In the genomic region with DNA sequence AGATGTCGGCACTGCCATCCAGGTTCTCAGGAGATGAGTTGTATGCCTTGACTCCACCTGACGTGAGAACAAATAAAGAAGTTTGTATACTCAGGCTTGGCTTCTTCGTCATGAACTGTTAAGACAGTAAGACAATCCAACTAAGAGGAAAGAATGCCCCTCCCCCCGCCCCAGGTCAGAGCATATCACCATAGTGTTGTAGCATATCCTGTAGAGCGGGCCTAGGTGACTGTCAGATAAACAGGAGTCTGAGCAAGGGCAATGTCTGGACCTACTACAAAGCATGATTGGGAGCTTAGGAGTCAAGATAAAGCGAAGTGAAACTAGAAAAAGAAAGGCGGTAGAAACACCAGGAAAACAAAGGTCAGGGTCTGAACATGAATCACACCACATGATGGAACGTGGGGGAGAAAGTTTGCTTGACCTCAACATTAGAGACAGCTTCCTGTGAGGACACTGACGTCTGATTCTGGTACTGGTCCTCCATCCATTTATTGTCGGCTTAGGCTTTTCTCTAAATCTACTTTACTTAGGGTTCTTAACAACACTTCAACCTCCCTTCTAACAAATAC, we compare ENCODE assay signal across 17 mouse cellular contexts.
DNase-seq lines count a peak whose midpoint lies in the region; ATAC-seq and TF ChIP-seq lines count a peak whose summit lies in the region.
"Had no signal": no experiment of that assay in that cellular context is flagged by ENCODE, and none has a peak within 500 bp of the region (broad histone marks: within the 10 kb centered on the region; RNA-seq: fewer than 3 reads in every experiment).

No protein-coding gene starts in this region.

- TF ChIP-seq CTCF in liver, postnatal 0 days (IDR thresholded peaks at IDR 0.05; ENCODE audit: low read depth): no peak

- no peaks in the 10 kb centered on the region for H3K9me3 ChIP-seq in liver, postnatal 0 days (ENCODE audit: low read length)
- no peaks in the 10 kb centered on the region for H3K9me3 ChIP-seq in liver, embryonic 11.5 days (ENCODE audit: control insufficient read depth, low read length)
- no peaks in the 10 kb centered on the region for H3K9me3 ChIP-seq in kidney, embryonic 15.5 days (replicated peaks)
- H3K9me3 ChIP-seq: heart, embryonic 10.5 days; liver, embryonic 15.5 days had no signal

- no peak overlapping the region for H3K27ac ChIP-seq in liver, postnatal 0 days (ENCODE audit: low read depth)
- no peak overlapping the region for H3K27ac ChIP-seq in liver, embryonic 11.5 days (ENCODE audit: low read depth, low read length)
- no peak overlapping the region for H3K27ac ChIP-seq in kidney, embryonic 15.5 days
- H3K27ac ChIP-seq: heart, embryonic 10.5 days; liver, embryonic 15.5 days; macrophage had no signal

- no peaks in the 10 kb centered on the region for H3K36me3 ChIP-seq in liver, postnatal 0 days (replicated peaks; ENCODE audit: insufficient read depth, low read length)
- no peaks in the 10 kb centered on the region for H3K36me3 ChIP-seq in liver, embryonic 11.5 days (ENCODE audit: control insufficient read depth, insufficient read depth, low read length)
- peaks cover 7% of the 10 kb centered on the region; the same call in 1 of the 2 replicates for H3K36me3 ChIP-seq in kidney, embryonic 15.5 days
- H3K36me3 ChIP-seq: liver, embryonic 15.5 days had no signal

- peak; percentile 54 to 88 for DNase-seq in adrenal gland, adult (ENCODE audit: inconsistent age in 2 of 2, low spot score in 1 of 2)
- DNase-seq in adrenal gland, postnatal 4 days (ENCODE audit: low spot score in 2 of 2): no peak
- DNase-seq in liver: peak; percentile 39
- DNase-seq in liver, postnatal 0 days: no peak
- DNase-seq in liver, embryonic 11.5 days (ENCODE audit: low spot score): no peak
- DNase-seq in kidney, adult 9 months: no peak
- DNase-seq in right cerebral cortex, adult 18-20 months: no peak
- DNase-seq: cerebellum, postnatal 36 days; gastrocnemius, postnatal 14 days; kidney, postnatal 4 days; layer of hippocampus, postnatal 36 days; right cerebral cortex, postnatal 14 days had no signal

- H3K4me1 ChIP-seq in liver, postnatal 0 days (ENCODE audit: insufficient read depth): peaks cover 27% of the 10 kb centered on the region
- peaks cover 31% of the 10 kb centered on the region for H3K4me1 ChIP-seq in liver, embryonic 11.5 days (replicated peaks; ENCODE audit: control insufficient read depth, insufficient read depth, low read length)
- peaks cover 54% of the 10 kb centered on the region for H3K4me1 ChIP-seq in kidney, embryonic 15.5 days

- WGBS in liver, postnatal 0 days (ENCODE audit: insufficient replicate concordance): 54% methylated on average over 10 of the region's 10 CpGs
- 46% methylated on average over 10 of the region's 10 CpGs for WGBS in liver, embryonic 11.5 days
- 64% methylated on average over 10 of the region's 10 CpGs for WGBS in kidney, embryonic 15.5 days

- H3K9ac ChIP-seq in liver, postnatal 0 days (replicated peaks): no peak overlapping the region
- no peak overlapping the region for H3K9ac ChIP-seq in liver, embryonic 11.5 days (ENCODE audit: low read depth, low read length)
- H3K9ac ChIP-seq in kidney, embryonic 15.5 days: no peak overlapping the region
- H3K9ac ChIP-seq: liver, embryonic 15.5 days had no signal

- no peak for ATAC-seq in liver, postnatal 0 days
- ATAC-seq in liver, embryonic 11.5 days (replicated peaks; ENCODE audit: low FRiP score): peak; percentile 71
- ATAC-seq in kidney, embryonic 15.5 days (replicated peaks; ENCODE audit: low FRiP score): no peak
- ATAC-seq: midbrain, embryonic 16.5 days had no signal

- no peak for TF ChIP-seq EP300 in liver, postnatal 0 days (IDR thresholded peaks at IDR 0.05; ENCODE audit: low read depth)

- no peaks in the 10 kb centered on the region for H3K27me3 ChIP-seq in liver, postnatal 0 days (ENCODE audit: insufficient read depth, low read length)
- H3K27me3 ChIP-seq in liver, embryonic 11.5 days (replicated peaks; ENCODE audit: control insufficient read depth, insufficient read depth, low read length): peaks cover 2% of the 10 kb centered on the region; the same call in 1 of the 2 replicates
- H3K27me3 ChIP-seq in kidney, embryonic 15.5 days: no peaks in the 10 kb centered on the region
- H3K27me3 ChIP-seq: liver, embryonic 15.5 days had no signal

- H3K4me3 ChIP-seq in liver, postnatal 0 days (ENCODE audit: low read depth, low read length): no peak overlapping the region
- H3K4me3 ChIP-seq in liver, embryonic 11.5 days (ENCODE audit: low read depth, low read length): no peak overlapping the region
- no peak overlapping the region for H3K4me3 ChIP-seq in kidney, embryonic 15.5 days (replicated peaks)
- H3K4me3 ChIP-seq: heart, embryonic 10.5 days; liver, embryonic 15.5 days had no signal

- no peak overlapping the region for H3K4me2 ChIP-seq in liver, postnatal 0 days (ENCODE audit: low read depth, low read length)
- H3K4me2 ChIP-seq in liver, embryonic 11.5 days: peak overlapping the region; percentile 41
- no peak overlapping the region for H3K4me2 ChIP-seq in kidney, embryonic 15.5 days
- H3K4me2 ChIP-seq: liver, embryonic 15.5 days had no signal

Comparison
In these comparisons a context has a peak if more than half of its experiments do, and no peak if none do; other contexts are left out.
1. DNase-seq: peak in adrenal gland, adult (2 of 2) and liver (single experiment); none in adrenal gland, postnatal 4 days (0 of 2), liver, postnatal 0 days (single experiment), liver, embryonic 11.5 days (single experiment), kidney, adult 9 months (single experiment) and right cerebral cortex, adult 18-20 months (single experiment).